Mouse (Mus musculus) stomach, postnatal 0 days (tissue): ENCODE results near the gene Lgals4. TPM values are rescaled to one million over a fixed set of nuclear protein-coding genes. Genes with fewer than 3 reads are reported as not detected.

ENCODE experiments used
- ATAC-seq: fragments of 200-750 bp; cut with Nextera tagmentation; 2 replicates; pipeline ENCODE4 v1.8.0; 2017; ENCODE audit not compliant: low FRiP score, low TSS enrichment
- DNase-seq: peaks from one replicate; pipeline ENCODE4 v3.0.0-alpha.2; 2016; ENCODE audit warnings: low spot score
- H3K27ac ChIP-seq: fragments of 300-500 bp; sonication (generic); replicated peaks from 2 replicates; pipeline ENCODE4 v1.5.1; 2014; ENCODE audit warnings: mild to moderate bottlenecking, control low read depth
- H3K27me3 ChIP-seq: fragments of 300-500 bp; sonication (generic); 2 replicates; pipeline ENCODE4 v1.6.1; 2014; ENCODE audit warnings: low read length; ENCODE audit not compliant: control insufficient read depth, insufficient read depth
- H3K36me3 ChIP-seq: fragments of 300-500 bp; sonication (generic); 2 replicates; pipeline ENCODE4 v1.6.1; 2014; ENCODE audit warnings: low read length, mixed read lengths; ENCODE audit not compliant: control insufficient read depth, insufficient read depth
- H3K4me1 ChIP-seq: fragments of 300-500 bp; sonication (generic); replicated peaks from 2 replicates; pipeline ENCODE4 v1.6.1; 2014; ENCODE audit warnings: antibody characterized with exemption; ENCODE audit not compliant: control insufficient read depth, insufficient read depth
- H3K4me2 ChIP-seq: fragments of 300-500 bp; sonication (generic); replicated peaks from 2 replicates; pipeline ENCODE4 v1.6.1; 2014; ENCODE audit warnings: low read depth, mild to moderate bottlenecking, control low read depth, moderate library complexity
- H3K4me3 ChIP-seq: fragments of 300-500 bp; sonication (generic); 2 replicates; pipeline ENCODE4 v1.5.1; 2014; ENCODE audit warnings: low read depth, low read length, control low read depth
- H3K9ac ChIP-seq: fragments of 300-500 bp; sonication (generic); 2 replicates; pipeline ENCODE4 v1.6.1; 2014; ENCODE audit warnings: mild to moderate bottlenecking, low read length, control low read depth, mixed read lengths
- H3K9me3 ChIP-seq: fragments of 300-500 bp; sonication (generic); 2 replicates; pipeline ENCODE4 v1.6.1; 2016; ENCODE audit warnings: low read length; ENCODE audit not compliant: control insufficient read depth
- CTCF ChIP-seq: IDR thresholded peaks from 2 replicates; pipeline ENCODE4 v1.5.1; 2016; ENCODE audit warnings: antibody characterized with exemption, low read depth, mild to moderate bottlenecking, moderate library complexity
- EP300 ChIP-seq: optimal IDR thresholded peaks from 2 replicates; pipeline ENCODE3; 2016; ENCODE audit warnings: antibody characterized with exemption
- WGBS: fragments of 180-500 bp; shearing (Covaris S2); extraction: QIAGEN DNeasy Blood & Tissue Kit; methylation state at CpG from one replicate; pipeline ENCODE4 v1.1.7; 2014; 5-methylcytosine and 5-hydroxymethylcytosine counted together
- polyA plus RNA-seq: library from polyadenylated mRNA; unstranded; fragments of >200 nt; fragmentation: Nextera tagmentation; extraction: Ambion mirVana; gene quantifications from 2 replicates; pipeline ENCODE4 v1.2.1, GENCODE M21; 2015

Gene Lgals4
- polyA plus RNA-seq, 1 experiment from 2014 or later: 489 TPM

DNA sequence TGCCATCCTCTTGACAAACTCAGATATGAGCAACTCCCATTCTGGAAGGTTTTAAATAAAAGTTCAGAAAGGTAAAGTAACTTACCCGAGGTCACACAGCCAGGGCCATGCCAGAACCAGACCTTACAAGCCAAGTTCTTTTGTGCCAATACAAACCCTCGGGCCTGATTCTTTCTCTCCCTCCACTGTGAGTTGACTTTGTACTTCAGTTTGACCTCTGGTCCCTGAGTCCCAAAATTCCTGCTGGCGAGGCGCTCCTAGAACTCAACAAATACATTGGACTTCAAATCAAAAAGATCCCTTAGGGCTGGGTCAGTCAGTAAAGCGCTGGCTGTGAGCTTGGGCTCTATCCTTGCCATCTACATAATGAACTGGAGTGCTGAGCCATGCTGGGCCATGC is 3.3 kb downstream of the Lgals4 start:
- no peak overlapping the region; the same call in 1 of the 2 replicates for H3K4me2 ChIP-seq
- TF ChIP-seq CTCF (no peak), EP300 (no peak)
- no peaks in the 10 kb centered on the region for H3K9me3 ChIP-seq
- DNase-seq (no peak), ATAC-seq (no peak)
- H3K27ac ChIP-seq: peak overlapping the region; percentile 40
- no peaks in the 10 kb centered on the region; the same call in 1 of the 2 replicates for H3K4me1 ChIP-seq
- H3K36me3 ChIP-seq: no peaks in the 10 kb centered on the region
- no peak overlapping the region for H3K4me3 ChIP-seq
- WGBS: 73% methylated on average over 5 of the region's 5 CpGs
- no peaks in the 10 kb centered on the region for H3K27me3 ChIP-seq
- H3K9ac ChIP-seq: no peak overlapping the region

- Histone ChIP-seq H3K4me1 (no peaks in the 10 kb centered on the region; the same call in 1 of the 2 replicates), H3K9me3 (no peaks in the 10 kb centered on the region), H3K27ac (peak overlapping the region; percentile 61), H3K4me3 (no peak overlapping the region), H3K4me2 (no peak overlapping the region), H3K9ac (no peak overlapping the region), H3K27me3 (no peaks in the 10 kb centered on the region), H3K36me3 (no peaks in the 10 kb centered on the region)
- ATAC-seq (peak; percentile 39), DNase-seq (peak; percentile 71)
- TF ChIP-seq CTCF (no peak), EP300 (no peak)
- 53% methylated on average over 9 of the region's 9 CpGs for WGBS
Measured at GRCm38 (mm10) chr7:28838331-28838730, 4.7 kb downstream of the Lgals4 start.

DNA sequence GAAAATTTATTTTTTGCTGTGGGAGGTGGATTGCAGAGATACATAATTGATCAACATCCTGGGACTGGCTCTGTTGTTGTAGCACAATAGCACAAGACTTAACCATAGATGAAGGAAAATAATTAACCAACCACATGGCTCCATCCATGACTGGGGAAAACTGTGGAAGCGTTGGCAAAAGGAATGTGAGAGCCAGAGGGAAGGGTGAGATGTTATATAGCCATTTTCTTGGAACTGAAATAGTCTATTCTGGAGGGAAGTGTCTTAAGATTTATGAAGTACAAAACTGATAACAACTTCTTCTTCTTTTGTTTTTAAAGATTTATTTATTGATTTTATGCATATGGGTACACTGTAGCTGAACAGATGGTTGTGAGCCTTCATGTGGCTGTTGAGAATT is 13.6 kb downstream of the Lgals4 start:
- ATAC-seq: no peak
- H3K4me3 ChIP-seq: no peak overlapping the region
- no peaks in the 10 kb centered on the region for H3K27me3 ChIP-seq
- no peaks in the 10 kb centered on the region for H3K9me3 ChIP-seq
- TF ChIP-seq EP300 (no peak), CTCF (no peak)
- peaks cover 3% of the 10 kb centered on the region; the same call in 1 of the 2 replicates for H3K4me1 ChIP-seq
- no peak overlapping the region for H3K9ac ChIP-seq
- no peaks in the 10 kb centered on the region for H3K36me3 ChIP-seq
- no peak for DNase-seq
- no peak overlapping the region for H3K4me2 ChIP-seq
- H3K27ac ChIP-seq: no peak overlapping the region
- 78% methylated on average over 1 of the region's 1 CpGs for WGBS

DNA sequence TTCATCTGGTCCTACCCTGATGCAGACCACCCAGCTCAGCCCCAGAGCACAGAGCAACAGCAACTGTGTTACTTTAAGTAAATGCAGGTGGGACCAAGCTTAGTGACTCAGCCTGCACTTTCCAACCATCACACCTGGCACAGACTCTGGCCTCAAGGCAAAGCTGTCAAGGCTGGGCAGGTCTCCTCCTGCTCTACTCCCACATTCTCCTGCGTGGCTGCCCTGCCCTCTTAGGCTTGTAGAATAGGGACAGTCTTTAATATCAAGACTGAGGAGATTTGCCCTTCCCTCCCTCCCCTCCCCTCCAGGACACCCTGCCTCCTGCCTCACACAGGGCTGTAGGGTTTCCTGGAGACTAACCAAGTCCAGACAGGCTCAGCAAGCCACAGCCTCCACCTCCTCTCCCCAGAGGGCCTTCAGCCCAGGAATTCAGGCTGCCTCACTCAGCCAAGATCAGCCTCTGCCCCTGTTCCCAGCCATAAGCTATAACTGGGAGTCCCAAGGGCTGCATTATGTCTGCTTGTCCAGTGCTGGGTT is 16.1 kb downstream of the Lgals4 start:
- WGBS: 25% methylated on average over 1 of the region's 1 CpGs
- DNase-seq: peak; percentile 70
- Histone ChIP-seq H3K4me3 (no peak overlapping the region), H3K4me1 (peaks cover 3% of the 10 kb centered on the region; the same call in 1 of the 2 replicates), H3K9ac (no peak overlapping the region), H3K4me2 (no peak overlapping the region), H3K9me3 (no peaks in the 10 kb centered on the region), H3K27ac (peak overlapping the region; percentile 84), H3K27me3 (no peaks in the 10 kb centered on the region), H3K36me3 (no peaks in the 10 kb centered on the region)
- peak; percentile 86 for ATAC-seq
- no peak for TF ChIP-seq CTCF
- no peak for TF ChIP-seq EP300

- no peaks in the 10 kb centered on the region for H3K9me3 ChIP-seq
- ATAC-seq (no peak), DNase-seq (peak; percentile 38)
- no peak overlapping the region for H3K4me3 ChIP-seq
- WGBS: 70% methylated on average over 4 of the region's 4 CpGs
- TF ChIP-seq CTCF: no peak
- TF ChIP-seq EP300: no peak
- peak overlapping the region; percentile 84; the same call in 1 of the 2 replicates for H3K27ac ChIP-seq
- no peak overlapping the region for H3K9ac ChIP-seq
- no peak overlapping the region for H3K4me2 ChIP-seq
- no peaks in the 10 kb centered on the region for H3K27me3 ChIP-seq
- no peaks in the 10 kb centered on the region for H3K36me3 ChIP-seq
- peaks cover 3% of the 10 kb centered on the region; the same call in 1 of the 2 replicates for H3K4me1 ChIP-seq
Measured at GRCm38 (mm10) chr7:28850642-28851041, 17.0 kb downstream of the Lgals4 start.

DNA sequence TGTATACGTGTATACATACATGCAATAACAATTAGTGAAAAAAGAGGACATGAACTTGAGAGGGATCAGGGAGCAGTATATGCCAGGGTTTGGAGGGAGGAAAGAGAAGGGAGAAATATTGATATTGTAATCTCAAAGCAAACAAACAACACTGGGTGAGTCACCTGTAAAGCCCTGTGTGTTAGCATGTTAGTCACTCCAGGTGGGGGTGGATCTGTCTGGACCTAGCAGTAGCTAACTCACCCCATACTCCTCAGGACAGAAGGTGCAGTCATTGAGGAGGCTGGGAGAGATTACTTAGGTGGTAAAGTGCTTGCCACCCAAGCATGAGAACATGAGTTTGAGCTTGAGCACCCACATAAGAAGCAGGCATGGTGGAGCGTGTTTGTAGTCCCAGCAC is 26.3 kb downstream of the Lgals4 start:
- H3K4me1 ChIP-seq: peaks cover 4% of the 10 kb centered on the region; the same call in 1 of the 2 replicates
- H3K4me3 ChIP-seq: no peak overlapping the region
- no peak overlapping the region for H3K4me2 ChIP-seq
- H3K9me3 ChIP-seq: no peaks in the 10 kb centered on the region
- no peaks in the 10 kb centered on the region for H3K27me3 ChIP-seq
- ATAC-seq: peak; percentile 90
- 72% methylated on average over 2 of the region's 2 CpGs for WGBS
- H3K9ac ChIP-seq: no peak overlapping the region
- peak; percentile 57 for DNase-seq
- peak overlapping the region; percentile 67 for H3K27ac ChIP-seq
- TF ChIP-seq CTCF: no peak
- TF ChIP-seq EP300: no peak
- H3K36me3 ChIP-seq: no peaks in the 10 kb centered on the region
